27 mouse cellular contexts compared by ENCODE assay signal in the genomic region with DNA sequence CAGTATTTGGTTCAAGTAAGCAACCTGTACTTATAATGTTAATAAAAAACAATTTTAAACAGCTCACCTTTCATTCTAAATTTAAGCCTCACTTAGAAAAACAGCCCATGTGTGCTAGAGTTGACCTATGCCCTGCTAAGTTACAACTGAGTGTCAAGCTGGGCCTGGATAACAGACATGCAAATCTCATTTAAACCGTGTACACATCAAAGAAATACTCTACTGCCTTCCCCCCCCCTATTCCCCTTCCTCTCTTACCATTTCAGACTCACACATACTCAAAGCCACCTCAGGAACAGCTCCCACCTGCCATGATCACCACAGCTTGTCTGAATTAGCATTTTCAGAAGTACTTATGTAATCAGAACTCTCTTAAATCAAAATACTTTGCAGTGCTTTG. TPM values are rescaled to one million over a fixed set of nuclear protein-coding genes. Genes with fewer than 3 reads are reported as not detected.
DNase-seq lines count a peak whose midpoint lies in the region; ATAC-seq and TF ChIP-seq lines count a peak whose summit lies in the region.
"Had no signal": no experiment of that assay in that cellular context is flagged by ENCODE, and none has a peak within 500 bp of the region (broad histone marks: within the 10 kb centered on the region; RNA-seq: fewer than 3 reads in every experiment).

No protein-coding gene starts in this region.

- peak; percentile 49 for DNase-seq in embryonic facial prominence, embryonic 11.5 days (ENCODE audit: low spot score)
- no peak for DNase-seq in embryonic facial prominence, embryonic 10.5 days (ENCODE audit: low spot score)
- peak; percentile 29 for DNase-seq in liver, adult 2 months (ENCODE audit: extremely low read depth, low read depth, low spot score)
- no peak for DNase-seq in liver, embryonic 11.5 days (ENCODE audit: low spot score)
- DNase-seq in embryo, embryonic 11 days: peak; percentile 15
- DNase-seq in thymus, postnatal 36 days: no peak
- no peak for DNase-seq in gastrocnemius, adult 18-20 months (ENCODE audit: low spot score)
- DNase-seq: adrenal gland, postnatal 14 days; cerebellum, adult 18-20 months; cerebellum, postnatal 10 days; forebrain, postnatal 0 days; gastrocnemius, postnatal 10 days; heart, adult 18-20 months; heart, postnatal 10 days; heart, postnatal 4 days had no signal

- no peaks in the 10 kb centered on the region for H3K4me1 ChIP-seq in embryonic facial prominence, embryonic 11.5 days (ENCODE audit: control insufficient read depth, insufficient read depth, low read length)
- peaks cover 15% of the 10 kb centered on the region for H3K4me1 ChIP-seq in embryonic facial prominence, embryonic 10.5 days
- H3K4me1 ChIP-seq in liver, adult 2 months (ENCODE audit: control insufficient read depth, insufficient read depth, low read length): no peaks in the 10 kb centered on the region
- H3K4me1 ChIP-seq in liver, embryonic 11.5 days (replicated peaks; ENCODE audit: control insufficient read depth, insufficient read depth, low read length): no peaks in the 10 kb centered on the region
- H3K4me1 ChIP-seq: heart, embryonic 10.5 days; hindbrain, embryonic 12.5 days had no signal

- H3K27ac ChIP-seq in embryonic facial prominence, embryonic 11.5 days (replicated peaks; ENCODE audit: low read depth, low read length): no peak overlapping the region
- no peak overlapping the region for H3K27ac ChIP-seq in embryonic facial prominence, embryonic 10.5 days (replicated peaks)
- H3K27ac ChIP-seq in liver, adult 2 months (replicated peaks; ENCODE audit: insufficient read depth, low read depth, low read length): no peak overlapping the region
- H3K27ac ChIP-seq in liver, embryonic 11.5 days (ENCODE audit: low read depth, low read length): no peak overlapping the region
- H3K27ac ChIP-seq: embryonic facial prominence, embryonic 12.5 days; heart, embryonic 10.5 days; hindbrain, embryonic 12.5 days had no signal

- H3K9ac ChIP-seq in embryonic facial prominence, embryonic 11.5 days (replicated peaks; ENCODE audit: low read length): no peak overlapping the region
- no peak overlapping the region for H3K9ac ChIP-seq in liver, adult 2 months (ENCODE audit: low read depth, low read length)
- no peak overlapping the region for H3K9ac ChIP-seq in liver, embryonic 11.5 days (ENCODE audit: low read depth, low read length)
- H3K9ac ChIP-seq: embryonic facial prominence, embryonic 12.5 days; forebrain, postnatal 0 days; hindbrain, embryonic 12.5 days had no signal

- no peaks in the 10 kb centered on the region for H3K27me3 ChIP-seq in embryonic facial prominence, embryonic 11.5 days (ENCODE audit: control insufficient read depth, insufficient read depth, low read length)
- H3K27me3 ChIP-seq in embryonic facial prominence, embryonic 10.5 days (replicated peaks; ENCODE audit: low read depth, poor library complexity, severe bottlenecking): no peaks in the 10 kb centered on the region
- no peaks in the 10 kb centered on the region for H3K27me3 ChIP-seq in liver, adult 2 months (ENCODE audit: control insufficient read depth, insufficient read depth, low read length)
- H3K27me3 ChIP-seq in liver, embryonic 11.5 days (replicated peaks; ENCODE audit: control insufficient read depth, insufficient read depth, low read length): no peaks in the 10 kb centered on the region
- H3K27me3 ChIP-seq: embryonic facial prominence, embryonic 12.5 days; hindbrain, embryonic 12.5 days had no signal

- no peak for TF ChIP-seq CTCF in liver, adult 2 months (IDR thresholded peaks at IDR 0.05; ENCODE audit: low read depth, low read length)

- no peak for TF ChIP-seq POLR2A in liver, adult 2 months (IDR thresholded peaks at IDR 0.05; ENCODE audit: extremely low read depth, insufficient read depth, low read length)

- H3K4me2 ChIP-seq in embryonic facial prominence, embryonic 11.5 days (ENCODE audit: low read depth, low read length): no peak overlapping the region
- no peak overlapping the region for H3K4me2 ChIP-seq in liver, embryonic 11.5 days
- H3K4me2 ChIP-seq: embryonic facial prominence, embryonic 12.5 days; hindbrain, embryonic 12.5 days had no signal

- no peak overlapping the region for H3K4me3 ChIP-seq in embryonic facial prominence, embryonic 11.5 days (ENCODE audit: low read depth, low read length)
- H3K4me3 ChIP-seq in embryonic facial prominence, embryonic 10.5 days: no peak overlapping the region
- no peak overlapping the region for H3K4me3 ChIP-seq in liver, adult 2 months (ENCODE audit: insufficient read depth, low read depth, low read length)
- H3K4me3 ChIP-seq in liver, embryonic 11.5 days (ENCODE audit: low read depth, low read length): no peak overlapping the region
- H3K4me3 ChIP-seq: embryonic facial prominence, embryonic 12.5 days; heart, embryonic 10.5 days; hindbrain, embryonic 12.5 days had no signal

- 19% methylated on average over 1 of the region's 1 CpGs for WGBS in embryonic facial prominence, embryonic 11.5 days
- WGBS in embryonic facial prominence, embryonic 10.5 days: 27% methylated on average over 1 of the region's 1 CpGs
- whole genome bisulfite sequencing in liver, adult 2 months: 12% methylated on average over 1 of the region's 1 CpGs
- WGBS in liver, embryonic 11.5 days: 32% methylated on average over 1 of the region's 1 CpGs

- H3K36me3 ChIP-seq in embryonic facial prominence, embryonic 11.5 days (replicated peaks; ENCODE audit: control insufficient read depth, insufficient read depth, low read depth, low read length): no peaks in the 10 kb centered on the region
- H3K36me3 ChIP-seq in embryonic facial prominence, embryonic 10.5 days (replicated peaks): peaks cover 54% of the 10 kb centered on the region
- peaks cover 18% of the 10 kb centered on the region for H3K36me3 ChIP-seq in liver, adult 2 months (ENCODE audit: control insufficient read depth, insufficient read depth, low read length)
- peaks cover 6% of the 10 kb centered on the region for H3K36me3 ChIP-seq in liver, embryonic 11.5 days (ENCODE audit: control insufficient read depth, insufficient read depth, low read length)

- no peaks in the 10 kb centered on the region for H3K79me2 ChIP-seq in liver, adult 2 months (ENCODE audit: control insufficient read depth, insufficient read depth, low read length)

- no peaks in the 10 kb centered on the region for H3K9me3 ChIP-seq in embryonic facial prominence, embryonic 11.5 days (replicated peaks; ENCODE audit: control insufficient read depth, low read length)
- H3K9me3 ChIP-seq in embryonic facial prominence, embryonic 10.5 days: no peaks in the 10 kb centered on the region
- no peaks in the 10 kb centered on the region for H3K9me3 ChIP-seq in liver, embryonic 11.5 days (ENCODE audit: control insufficient read depth, low read length)
- H3K9me3 ChIP-seq: embryonic facial prominence, embryonic 12.5 days; heart, embryonic 10.5 days; hindbrain, embryonic 12.5 days had no signal

- ATAC-seq in embryonic facial prominence, embryonic 11.5 days (replicated peaks; ENCODE audit: insufficient number of reproducible peaks, low FRiP score, low TSS enrichment, low read depth): no peak
- no peak for ATAC-seq in liver, embryonic 11.5 days (replicated peaks; ENCODE audit: low FRiP score)
- ATAC-seq: activated CD4-positive, CD25-positive, alpha-beta regulatory T cell, adult 4 months; forebrain, postnatal 0 days; hindbrain, embryonic 16.5 days; inflammation-experienced regulatory T-cells, adult 6 months had no signal

RNA-seq across cellular contexts. Expression of gene Sp3, which starts 44.3 kb away (rescaled TPM):
- 78.9 and 88.0 TPM in 2 replicates for polyA plus RNA-seq in embryonic facial prominence, embryonic 11.5 days (2014; fragmentation: Nextera tagmentation; extraction: Ambion mirVana)
- 53.0 and 55.4 TPM in 2 replicates for polyA plus RNA-seq in embryonic facial prominence, embryonic 10.5 days (2016; fragmentation: Nextera tagmentation; extraction: Ambion mirVana)
- 52.4 and 55.1 TPM in 2 replicates for total RNA-seq in liver, adult 2 months (2014; rRNA removed)
- 8.7 and 9.0 TPM in 2 replicates for polyA plus RNA-seq in liver, adult 2 months (2012; rRNA removed)
- 49.6 and 50.6 TPM in 2 replicates for polyA plus RNA-seq in liver, embryonic 11.5 days (2014; fragmentation: Nextera tagmentation; extraction: Ambion mirVana)
- total RNA-seq in gastrocnemius, adult 18-20 months (2021): 10 to 100 TPM; 17.2 to 20.5 TPM

RNA-seq across cellular contexts. Expression of gene Gm11084, which starts 50.6 kb away (rescaled TPM):
- not detected in 2 replicates for polyA plus RNA-seq in embryonic facial prominence, embryonic 11.5 days (2014; fragmentation: Nextera tagmentation; extraction: Ambion mirVana)
- not detected in 2 replicates for polyA plus RNA-seq in embryonic facial prominence, embryonic 10.5 days (2016; fragmentation: Nextera tagmentation; extraction: Ambion mirVana)
- not detected in 2 replicates for total RNA-seq in liver, adult 2 months (2014; rRNA removed)
- polyA plus RNA-seq in liver, adult 2 months (2012; rRNA removed): not detected in 2 replicates
- polyA plus RNA-seq in liver, embryonic 11.5 days (2014; fragmentation: Nextera tagmentation; extraction: Ambion mirVana): not detected in 2 replicates
- total RNA-seq in gastrocnemius, adult 18-20 months (2021): not detected
- total RNA-seq: adrenal gland, adult 18-20 months; adrenal gland, postnatal 14 days; forebrain, postnatal 0 days; gastrocnemius, postnatal 10 days; gastrocnemius, postnatal 4 days; heart, adult 18-20 months; heart, postnatal 10 days; heart, postnatal 4 days; MEL had no signal
- polyA plus RNA-seq: activated CD4-positive, CD25-positive, alpha-beta regulatory T cell, adult 4 months; C2C12; embryonic facial prominence, embryonic 12.5 days; forebrain, embryonic 11.5 days; forebrain, postnatal 0 days; heart, embryonic 10.5 days; heart, embryonic 14.5 days; hindbrain, embryonic 12.5 days; hindbrain, embryonic 16.5 days; inflammation-experienced regulatory T-cells, adult 6 months had no signal

Comparison
In these comparisons a context has a peak if more than half of its experiments do, and no peak if none do; other contexts are left out.
1. DNase-seq: peak in embryonic facial prominence, embryonic 11.5 days (single experiment), liver, adult 2 months (single experiment) and embryo, embryonic 11 days (single experiment); none in embryonic facial prominence, embryonic 10.5 days (single experiment), liver, embryonic 11.5 days (single experiment), thymus, postnatal 36 days (0 of 2) and gastrocnemius, adult 18-20 months (single experiment).